Comparison of ENCODE assay signal across 7 mouse cellular contexts in the genomic region with DNA sequence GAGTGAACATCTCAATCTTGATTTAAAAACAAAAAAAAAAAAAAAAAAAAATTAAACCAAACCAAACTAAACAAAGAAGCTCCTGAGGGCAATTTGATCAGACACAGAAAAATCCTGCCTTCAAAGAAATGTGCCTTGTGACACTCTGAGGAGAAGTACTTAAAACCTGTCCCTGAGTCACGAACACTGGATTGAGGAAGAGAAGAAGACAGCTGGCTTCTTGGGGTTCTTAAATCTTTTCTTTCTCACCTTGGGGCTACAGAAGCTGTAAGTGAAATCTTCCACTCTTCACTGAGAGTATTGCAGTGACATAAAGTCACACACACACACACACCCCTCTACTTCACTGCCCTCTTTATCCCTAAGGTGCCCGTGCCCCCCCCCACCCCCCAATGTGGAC. TPM values are rescaled to one million over a fixed set of nuclear protein-coding genes. Genes with fewer than 3 reads are reported as not detected.
A peak's percentile ranks its signal among the peaks of the same experiment; 100 is the strongest.
DNase-seq lines count a peak whose midpoint lies in the region; ATAC-seq and TF ChIP-seq lines count a peak whose summit lies in the region.

No protein-coding gene starts in this region.

- H3K27ac ChIP-seq in lung, postnatal 0 days (ENCODE audit: low read length) = no peak overlapping the region
- H3K27ac ChIP-seq in forebrain, embryonic 15.5 days (replicated peaks) = peak overlapping the region; percentile 94
- H3K27ac ChIP-seq in liver, embryonic 12.5 days = no peak overlapping the region
- no peak overlapping the region for H3K27ac ChIP-seq in stomach, postnatal 0 days (replicated peaks)

- H3K9me3 ChIP-seq in lung, postnatal 0 days (ENCODE audit: low read length) = no peaks in the 10 kb centered on the region
- no peaks in the 10 kb centered on the region for H3K9me3 ChIP-seq in forebrain, embryonic 15.5 days
- no peaks in the 10 kb centered on the region for H3K9me3 ChIP-seq in liver, embryonic 12.5 days (replicated peaks)
- no peaks in the 10 kb centered on the region for H3K9me3 ChIP-seq in stomach, postnatal 0 days (ENCODE audit: control insufficient read depth, low read length)

- H3K4me2 ChIP-seq in lung, postnatal 0 days (replicated peaks; ENCODE audit: low read depth, low read length) = peak overlapping the region; percentile 95
- H3K4me2 ChIP-seq in forebrain, embryonic 15.5 days (replicated peaks) = peak overlapping the region; percentile 77
- peak overlapping the region; percentile 75 for H3K4me2 ChIP-seq in liver, embryonic 12.5 days
- peak overlapping the region; percentile 89 for H3K4me2 ChIP-seq in stomach, postnatal 0 days (replicated peaks; ENCODE audit: low read depth)

- H3K4me1 ChIP-seq in lung, postnatal 0 days (ENCODE audit: insufficient read depth, low read depth, low read length) = no peaks in the 10 kb centered on the region
- H3K4me1 ChIP-seq in forebrain, embryonic 15.5 days = peaks cover 25% of the 10 kb centered on the region
- 0 out of 2 replicates have a peak, but pooled peaks cover 6% of the 10 kb centered on the region for H3K4me1 ChIP-seq in liver, embryonic 12.5 days
- H3K4me1 ChIP-seq in stomach, postnatal 0 days (replicated peaks; ENCODE audit: control insufficient read depth, insufficient read depth) = no peaks in the 10 kb centered on the region

- no peaks in the 10 kb centered on the region for H3K36me3 ChIP-seq in lung, postnatal 0 days (ENCODE audit: insufficient read depth, low read length)
- no peaks in the 10 kb centered on the region for H3K36me3 ChIP-seq in forebrain, embryonic 15.5 days
- no peaks in the 10 kb centered on the region for H3K36me3 ChIP-seq in liver, embryonic 12.5 days
- no peaks in the 10 kb centered on the region for H3K36me3 ChIP-seq in stomach, postnatal 0 days (ENCODE audit: control insufficient read depth, insufficient read depth, low read length)

- H3K9ac ChIP-seq in lung, postnatal 0 days (replicated peaks; ENCODE audit: low read depth) = no peak overlapping the region
- peak overlapping the region; percentile 99 for H3K9ac ChIP-seq in forebrain, embryonic 15.5 days (replicated peaks)
- peak overlapping the region; percentile 27; the same call in 1 of the 2 replicates for H3K9ac ChIP-seq in liver, embryonic 12.5 days
- peak overlapping the region; percentile 88 for H3K9ac ChIP-seq in stomach, postnatal 0 days (ENCODE audit: low read length)

- H3K27me3 ChIP-seq in lung, postnatal 0 days (replicated peaks; ENCODE audit: insufficient read depth, low read length) = peaks cover 7% of the 10 kb centered on the region; the same call in 1 of the 2 replicates
- H3K27me3 ChIP-seq in forebrain, embryonic 15.5 days = no peaks in the 10 kb centered on the region
- H3K27me3 ChIP-seq in liver, embryonic 12.5 days (replicated peaks) = peaks cover 63% of the 10 kb centered on the region
- no peaks in the 10 kb centered on the region; the same call in 1 of the 2 replicates for H3K27me3 ChIP-seq in stomach, postnatal 0 days (ENCODE audit: control insufficient read depth, insufficient read depth, low read length)

- no peak for TF ChIP-seq CTCF in lung, postnatal 0 days (IDR thresholded peaks at IDR 0.05)
- no peak for TF ChIP-seq CTCF in stomach, postnatal 0 days (IDR thresholded peaks at IDR 0.05; ENCODE audit: low read depth)

- ATAC-seq in lung, postnatal 0 days = no peak
- 0 out of 2 replicates have a peak, but pooled peaks have one; percentile 9 for ATAC-seq in forebrain, embryonic 15.5 days (replicated peaks)
- ATAC-seq in liver, embryonic 12.5 days = no peak
- no peak for ATAC-seq in stomach, postnatal 0 days (ENCODE audit: low FRiP score, low TSS enrichment)

- 19% methylated on average over 2 of the region's 2 CpGs for WGBS in lung, postnatal 0 days
- WGBS in forebrain, embryonic 15.5 days = 5% methylated on average over 2 of the region's 2 CpGs
- whole genome bisulfite sequencing in liver, embryonic 12.5 days (ENCODE audit: insufficient replicate concordance) = 15% methylated on average over 2 of the region's 2 CpGs
- WGBS in stomach, postnatal 0 days = 31% methylated on average over 2 of the region's 2 CpGs

- DNase-seq in lung, postnatal 0 days (ENCODE audit: low spot score) = peak; percentile 7
- DNase-seq in lung, postnatal 25 days (ENCODE audit: low spot score) = no peak
- no peak for DNase-seq in stomach, postnatal 0 days (ENCODE audit: low spot score)
- DNase-seq in yolk sac, embryonic 10.5 days (ENCODE audit: low spot score) = no peak
- no peak for DNase-seq in adipocyte (ENCODE audit: low spot score)

- peak overlapping the region; percentile 59 for H3K4me3 ChIP-seq in lung, postnatal 0 days (ENCODE audit: low read depth, low read length)
- H3K4me3 ChIP-seq in forebrain, embryonic 15.5 days = peak overlapping the region; percentile 99
- H3K4me3 ChIP-seq in liver, embryonic 12.5 days = peak overlapping the region; percentile 61
- H3K4me3 ChIP-seq in stomach, postnatal 0 days (ENCODE audit: low read depth, low read length) = peak overlapping the region; percentile 68

- TF ChIP-seq EP300 in lung, postnatal 0 days (IDR thresholded peaks at IDR 0.05) = no peak
- no peak for TF ChIP-seq EP300 in stomach, postnatal 0 days (optimal IDR thresholded peaks at IDR 0.05)

RNA-seq across cellular contexts. Expression of a gene that starts 0.7 kb away (rescaled TPM):
- polyA plus RNA-seq in lung, postnatal 0 days (2015; fragmentation: Nextera tagmentation; extraction: Ambion mirVana) = 1.2 and 1.5 TPM in 2 replicates
- polyA plus RNA-seq in forebrain, embryonic 15.5 days (2015; fragmentation: Nextera tagmentation; extraction: Ambion mirVana) = 14.6 and 14.7 TPM in 2 replicates
- polyA plus RNA-seq in liver, embryonic 12.5 days (2016; fragmentation: Nextera tagmentation; extraction: Ambion mirVana) = 0.30 and 0.42 TPM in 2 replicates
- 1.0 and 1.4 TPM in 2 replicates for polyA plus RNA-seq in stomach, postnatal 0 days (2015; fragmentation: Nextera tagmentation; extraction: Ambion mirVana)
